Mouse (Mus musculus) heart, embryonic 16.5 days (tissue): Measurements from ENCODE around the gene Zscan4b. TPM values are rescaled to one million over a fixed set of nuclear protein-coding genes. Genes with fewer than 3 reads are reported as not detected.
"Not testable (repeated sequence)": the region's sequence is repeated elsewhere in the genome, so short reads cannot be mapped to it uniquely, and the experiment has no call there.

Experiments
- ATAC-seq: fragments of 200-750 bp; cut with Nextera tagmentation; replicated peaks from 2 replicates; pipeline ENCODE4 v1.8.0; 2017; ENCODE audit warnings: moderate number of reproducible peaks; ENCODE audit not compliant: insufficient read depth, low FRiP score; ENCODE audit errors: extremely low read depth
- H3K27ac ChIP-seq: fragments of 300-500 bp; sonication (generic); 2 replicates; pipeline ENCODE4 v1.5.1; 2014; ENCODE audit warnings: mild to moderate bottlenecking, low read length, control low read depth, moderate library complexity
- H3K27me3 ChIP-seq: fragments of 300-500 bp; sonication (generic); 2 replicates; pipeline ENCODE4 v1.6.1; 2014; ENCODE audit warnings: low read length, mixed read lengths; ENCODE audit not compliant: control insufficient read depth, insufficient read depth
- H3K36me3 ChIP-seq: fragments of 300-500 bp; sonication (generic); 2 replicates; pipeline ENCODE4 v1.6.1; 2014; ENCODE audit not compliant: control insufficient read depth, insufficient read depth
- H3K4me1 ChIP-seq: fragments of 300-500 bp; sonication (generic); 2 replicates; pipeline ENCODE4 v1.6.1; 2014; ENCODE audit warnings: low read length, mixed read lengths; ENCODE audit not compliant: control insufficient read depth, insufficient read depth
- H3K4me2 ChIP-seq: fragments of 300-500 bp; sonication (generic); 2 replicates; pipeline ENCODE4 v1.6.1; 2014; ENCODE audit warnings: low read depth, mild to moderate bottlenecking, control low read depth, low read length
- H3K4me3 ChIP-seq: fragments of 300-500 bp; sonication (generic); 2 replicates; pipeline ENCODE4 v1.5.1; 2014; ENCODE audit warnings: mild to moderate bottlenecking, control low read depth, low read length
- H3K9ac ChIP-seq: fragments of 300-500 bp; sonication (generic); 2 replicates; pipeline ENCODE4 v1.6.1; 2014; ENCODE audit warnings: low read length, control low read depth
- H3K9me3 ChIP-seq: fragments of 300-500 bp; sonication (generic); replicated peaks from 2 replicates; pipeline ENCODE4 v1.6.1; 2016; ENCODE audit warnings: low read length; ENCODE audit not compliant: control insufficient read depth
- WGBS: fragments of 180-500 bp; shearing (Covaris S2); extraction: QIAGEN DNeasy Blood & Tissue Kit; methylation state at CpG from one replicate; pipeline ENCODE4 v1.1.7; 2014; 5-methylcytosine and 5-hydroxymethylcytosine counted together
- polyA plus RNA-seq: library from polyadenylated mRNA; unstranded; fragments of >200 nt; fragmentation: Nextera tagmentation; extraction: Ambion mirVana; gene quantifications from 2 replicates; pipeline ENCODE4 v1.2.1, GENCODE M21; 2015

Zscan4b gene
- polyA plus RNA-seq: not detected in 2 replicates

GRCm38 (mm10) chr7:10904950-10905349 lies at the start of gene Zscan4b:
Gene Zscan4b (minus strand): TSS chr7:10905050.
- H3K4me1 ChIP-seq, H3K27me3 ChIP-seq, H3K4me3 ChIP-seq, H3K36me3 ChIP-seq, H3K4me2 ChIP-seq, H3K27ac ChIP-seq, H3K9me3 ChIP-seq, ATAC-seq, H3K9ac ChIP-seq: not testable (repeated sequence)
- 64% methylated on average over 1 of the region's 1 CpGs for WGBS

Other genes starting within 250 kb of the Zscan4b start
- not detected in 2 replicates for gene Nlrp4b, start 217.3 kb downstream of the Zscan4b start, polyA plus RNA-seq
- gene Vmn1r71, start 150.7 kb downstream of the Zscan4b start, polyA plus RNA-seq: not detected in 2 replicates
- not detected in 2 replicates for gene Zscan4c, start 100.7 kb upstream of the Zscan4b start, polyA plus RNA-seq
- gene Zscan4-ps1, start 164.6 kb upstream of the Zscan4b start, polyA plus RNA-seq: not detected in 2 replicates